Mouse (Mus musculus): ENCODE results near the gene Atp2c2. TPM values are rescaled to one million over a fixed set of nuclear protein-coding genes. Genes with fewer than 3 reads are reported as not detected.
A peak's percentile ranks its signal among the peaks of the same experiment; 100 is the strongest.

Atp2c2 gene
- polyA plus RNA-seq, 1 experiment from 2014 or later: 1.5 TPM

GRCm38 (mm10) chr8:119675457-119675856 is 24.4 kb upstream of the Atp2c2 start:
- H3K36me3 ChIP-seq: no peaks in the 10 kb centered on the region
- no peak overlapping the region for H3K27ac ChIP-seq
- whole genome bisulfite sequencing: 89% methylated on average over 5 of the region's 5 CpGs
- peaks cover 29% of the 10 kb centered on the region for H3K4me1 ChIP-seq
- no peaks in the 10 kb centered on the region for H3K9me3 ChIP-seq
- no peak overlapping the region for H3K4me3 ChIP-seq
- peaks cover 10% of the 10 kb centered on the region; the same call in 1 of the 2 replicates for H3K27me3 ChIP-seq (ENCODE audit: insufficient read depth, poor library complexity, severe bottlenecking)
- DNase-seq (ENCODE audit: low spot score): no peak

- Histone ChIP-seq H3K36me3 (no peaks in the 10 kb centered on the region), H3K27me3 (ENCODE audit: insufficient read depth, poor library complexity, severe bottlenecking) (peaks cover 15% of the 10 kb centered on the region; the same call in 1 of the 2 replicates), H3K4me1 (peaks cover 22% of the 10 kb centered on the region), H3K9me3 (no peaks in the 10 kb centered on the region), H3K27ac (no peak overlapping the region), H3K4me3 (no peak overlapping the region)
- 23% methylated on average over 8 of the region's 8 CpGs for WGBS
- DNase-seq (ENCODE audit: low spot score): peak; percentile 91
Measured at GRCm38 (mm10) chr8:119676389-119676788, 23.4 kb upstream of the Atp2c2 start.

DNA sequence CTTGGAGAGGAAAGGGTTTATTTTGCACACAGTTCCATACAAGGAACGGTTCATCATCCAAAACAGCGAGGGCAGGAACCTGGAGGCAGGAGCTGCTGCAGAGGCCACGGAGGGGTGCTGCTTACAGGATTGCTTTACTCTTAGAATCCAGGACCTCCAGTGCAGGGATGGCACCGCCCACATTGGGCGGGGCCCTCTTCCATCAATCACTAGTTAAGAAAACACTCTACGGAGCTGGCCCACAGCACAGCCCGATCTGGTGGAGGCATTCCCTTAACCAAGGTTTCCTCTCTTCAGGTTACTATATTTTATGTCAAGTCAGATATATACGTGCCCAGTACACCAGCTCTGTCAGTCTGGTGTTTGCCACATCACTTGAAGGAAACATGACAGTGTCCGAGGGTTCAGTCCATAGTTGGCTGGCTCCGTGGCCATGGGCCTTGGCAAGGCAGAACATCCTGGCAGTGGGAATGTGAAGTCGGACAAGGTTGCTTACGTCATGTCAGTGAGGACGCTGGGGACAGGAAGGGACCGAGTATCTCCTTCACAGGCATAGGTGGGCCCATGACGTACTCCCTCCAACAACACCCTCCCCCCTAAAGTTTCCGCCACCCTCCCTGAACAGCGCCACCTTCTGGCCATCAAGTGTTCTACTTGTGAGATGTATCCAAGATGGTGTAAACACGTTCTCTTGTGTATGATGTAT is 21.5 kb upstream of the Atp2c2 start:
- H3K4me3 ChIP-seq: peak overlapping the region; percentile 43
- no peaks in the 10 kb centered on the region for H3K36me3 ChIP-seq
- no peak overlapping the region for H3K27ac ChIP-seq
- peaks cover 22% of the 10 kb centered on the region for H3K27me3 ChIP-seq (ENCODE audit: insufficient read depth, poor library complexity, severe bottlenecking)
- 6% methylated on average over 18 of the region's 18 CpGs for WGBS
- peaks cover 13% of the 10 kb centered on the region for H3K4me1 ChIP-seq
- no peaks in the 10 kb centered on the region for H3K9me3 ChIP-seq
- no peak for DNase-seq (ENCODE audit: low spot score)

- WGBS: 56% methylated on average over 14 of the region's 14 CpGs
- peaks cover 13% of the 10 kb centered on the region for H3K4me1 ChIP-seq
- DNase-seq (ENCODE audit: low spot score): no peak
Measured at GRCm38 (mm10) chr8:119679184-119679583, 20.6 kb upstream of the Atp2c2 start.

DNA sequence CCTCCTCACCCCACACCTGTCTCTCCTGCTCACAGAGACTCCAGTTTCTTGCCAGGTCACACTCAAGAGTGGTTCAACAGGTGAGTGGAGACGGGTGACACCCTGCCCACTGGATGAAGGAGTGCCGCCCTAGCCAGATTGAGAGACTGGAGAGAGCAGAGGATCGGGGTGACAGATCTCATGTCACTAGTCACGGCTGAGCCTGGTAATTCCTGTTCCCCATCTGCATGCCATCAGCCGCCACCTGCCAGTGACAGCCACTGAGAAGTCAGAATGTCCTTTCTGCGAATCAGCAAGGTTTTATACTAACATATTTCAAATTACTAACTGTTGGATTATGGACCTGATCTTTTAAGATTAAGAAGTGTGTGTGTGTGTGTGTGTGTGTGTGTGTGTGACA is 9.2 kb upstream of the Atp2c2 start:
- Histone ChIP-seq H3K4me3 (no peak overlapping the region), H3K4me1 (peaks cover 53% of the 10 kb centered on the region), H3K27me3 (ENCODE audit: insufficient read depth, poor library complexity, severe bottlenecking) (peaks cover 21% of the 10 kb centered on the region; the same call in 1 of the 2 replicates), H3K36me3 (no peaks in the 10 kb centered on the region), H3K27ac (peak overlapping the region; percentile 67; the same call in 1 of the 2 replicates), H3K9me3 (no peaks in the 10 kb centered on the region)
- 43% methylated on average over 6 of the region's 6 CpGs for WGBS
- no peak for DNase-seq (ENCODE audit: low spot score)

More at GRCm38 (mm10) chr8:119679184-119679583, 20.6 kb upstream of the Atp2c2 start:
- Histone ChIP-seq H3K36me3 (no peaks in the 10 kb centered on the region), H3K9me3 (no peaks in the 10 kb centered on the region), H3K27me3 (ENCODE audit: insufficient read depth, poor library complexity, severe bottlenecking) (peaks cover 22% of the 10 kb centered on the region), H3K4me3 (no peak overlapping the region), H3K27ac (peak overlapping the region; percentile 13)

GRCm38 (mm10) chr8:119691989-119692388 is 7.8 kb upstream of the Atp2c2 start:
- Histone ChIP-seq H3K36me3 (no peaks in the 10 kb centered on the region), H3K27ac (no peak overlapping the region), H3K9me3 (no peaks in the 10 kb centered on the region), H3K4me3 (no peak overlapping the region), H3K4me1 (peaks cover 55% of the 10 kb centered on the region), H3K27me3 (ENCODE audit: insufficient read depth, poor library complexity, severe bottlenecking) (peaks cover 20% of the 10 kb centered on the region; the same call in 1 of the 2 replicates)
- no peak for DNase-seq (ENCODE audit: low spot score)
- WGBS: 80% methylated on average over 4 of the region's 4 CpGs

DNA sequence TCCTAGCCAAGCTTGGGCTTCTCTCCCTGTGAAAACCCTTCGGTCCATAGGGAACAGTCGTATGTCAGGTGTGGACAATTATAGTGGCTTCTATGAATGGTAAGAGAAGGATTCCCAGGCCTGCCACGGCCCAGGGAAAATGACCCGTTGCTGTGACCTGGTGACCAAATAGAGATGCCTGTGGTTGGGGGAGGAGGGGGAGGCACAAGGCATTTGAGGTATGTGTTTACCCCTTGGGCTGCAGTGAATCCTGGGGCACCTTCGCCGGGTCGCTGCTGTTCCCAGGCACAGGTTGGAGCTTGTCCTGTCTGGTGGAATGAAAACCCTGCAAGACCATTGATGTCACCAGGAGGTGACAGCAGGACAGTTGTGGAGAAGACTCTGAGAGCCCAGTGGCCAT is 5.1 kb upstream of the Atp2c2 start:
- H3K27ac ChIP-seq: peak overlapping the region; percentile 19; the same call in 1 of the 2 replicates
- no peak overlapping the region for H3K4me3 ChIP-seq
- no peaks in the 10 kb centered on the region for H3K36me3 ChIP-seq
- H3K9me3 ChIP-seq: no peaks in the 10 kb centered on the region
- DNase-seq (ENCODE audit: low spot score): no peak
- peaks cover 38% of the 10 kb centered on the region for H3K27me3 ChIP-seq (ENCODE audit: insufficient read depth, poor library complexity, severe bottlenecking)
- 71% methylated on average over 7 of the region's 7 CpGs for WGBS
- H3K4me1 ChIP-seq: peaks cover 67% of the 10 kb centered on the region

DNA sequence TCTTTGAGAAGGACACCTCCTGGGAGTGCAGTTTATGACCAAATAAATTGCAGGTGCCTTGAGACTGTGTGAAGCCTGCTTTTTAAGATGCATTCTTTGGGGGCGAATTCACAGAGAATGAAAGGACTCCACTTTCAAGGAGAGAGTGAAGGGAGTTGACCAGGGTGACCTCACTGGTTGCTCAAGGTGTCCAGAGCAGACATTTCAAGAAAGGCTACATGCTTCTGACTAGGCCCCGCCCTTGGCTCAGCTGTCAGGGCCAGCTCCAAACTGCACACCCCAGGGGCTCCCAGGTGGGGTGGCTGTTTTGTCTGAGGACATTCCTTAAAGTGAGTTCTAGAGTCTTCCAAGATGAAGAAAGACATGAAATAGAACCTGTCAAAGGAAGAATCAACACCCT is 2.6 kb upstream of the Atp2c2 start:
- Histone ChIP-seq H3K27me3 (ENCODE audit: insufficient read depth, poor library complexity, severe bottlenecking) (peaks cover 63% of the 10 kb centered on the region), H3K4me1 (peaks cover 58% of the 10 kb centered on the region)
- DNase-seq (ENCODE audit: low spot score): no peak

GRCm38 (mm10) chr8:119698960-119699359 is 849 bp upstream of the Atp2c2 start:
- H3K27ac ChIP-seq: no peak overlapping the region
- 4% methylated on average over 12 of the region's 12 CpGs for WGBS

More for the DNA sequence above, 2.6 kb upstream of the Atp2c2 start:
- no peak overlapping the region for H3K27ac ChIP-seq
- H3K36me3 ChIP-seq: no peaks in the 10 kb centered on the region
- H3K4me3 ChIP-seq: no peak overlapping the region
- 80% methylated on average over 2 of the region's 2 CpGs for WGBS
- no peaks in the 10 kb centered on the region for H3K9me3 ChIP-seq

DNA sequence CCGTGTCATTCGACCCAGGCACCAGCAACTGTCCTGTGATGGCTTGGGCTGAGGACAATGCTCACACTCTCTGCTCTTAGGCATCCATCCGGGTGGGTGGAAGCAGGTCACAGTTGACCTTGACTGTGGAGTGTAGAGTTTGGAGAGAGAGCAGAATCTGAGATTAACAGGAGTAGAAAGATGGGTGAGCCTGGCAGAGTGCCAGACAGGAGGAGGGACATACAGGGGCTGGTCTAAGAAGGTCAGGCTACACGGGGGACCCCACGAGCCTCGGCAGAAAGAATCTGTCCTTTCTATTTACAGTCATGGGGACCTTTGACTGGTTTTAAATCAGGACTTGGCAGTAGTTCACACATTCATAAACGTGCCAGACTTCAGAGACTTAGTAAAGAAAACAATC is 3.2 kb downstream of the Atp2c2 start:
- no peak for DNase-seq (ENCODE audit: low spot score)
- no peak overlapping the region for H3K4me3 ChIP-seq
- WGBS: 54% methylated on average over 7 of the region's 7 CpGs
- no peak overlapping the region for H3K27ac ChIP-seq
- peaks cover 63% of the 10 kb centered on the region for H3K27me3 ChIP-seq (ENCODE audit: insufficient read depth, poor library complexity, severe bottlenecking)
- no peaks in the 10 kb centered on the region for H3K9me3 ChIP-seq
- peaks cover 39% of the 10 kb centered on the region for H3K4me1 ChIP-seq
- H3K36me3 ChIP-seq: no peaks in the 10 kb centered on the region

More at GRCm38 (mm10) chr8:119698960-119699359, 849 bp upstream of the Atp2c2 start:
- no peak for DNase-seq (ENCODE audit: low spot score)
- H3K4me3 ChIP-seq: peak overlapping the region; percentile 50
- peaks cover 62% of the 10 kb centered on the region for H3K27me3 ChIP-seq (ENCODE audit: insufficient read depth, poor library complexity, severe bottlenecking)
- no peaks in the 10 kb centered on the region for H3K36me3 ChIP-seq
- peaks cover 55% of the 10 kb centered on the region for H3K4me1 ChIP-seq
- no peaks in the 10 kb centered on the region for H3K9me3 ChIP-seq

DNA sequence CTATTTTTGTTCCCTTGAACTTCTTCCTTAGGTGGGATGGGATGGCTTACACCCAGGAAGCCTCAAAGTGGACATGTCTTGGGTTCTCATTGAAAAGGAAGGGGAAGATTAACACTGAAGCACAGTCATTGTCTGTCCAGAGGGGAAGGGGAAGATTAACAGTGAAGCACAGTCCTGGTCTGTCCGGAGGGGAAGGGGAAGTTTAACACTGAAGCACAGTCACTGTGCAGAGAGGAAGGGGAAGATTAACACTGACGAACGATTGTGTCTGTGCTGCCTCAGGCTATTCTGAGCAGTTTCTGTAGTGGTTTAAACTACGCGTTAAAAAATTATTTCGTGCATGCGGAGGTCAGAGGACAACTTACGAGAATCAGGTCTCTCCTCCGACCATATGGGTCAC is 7.3 kb downstream of the Atp2c2 start:
- no peaks in the 10 kb centered on the region for H3K9me3 ChIP-seq
- peaks cover 30% of the 10 kb centered on the region for H3K27me3 ChIP-seq (ENCODE audit: insufficient read depth, poor library complexity, severe bottlenecking)
- H3K27ac ChIP-seq: no peak overlapping the region
- 89% methylated on average over 9 of the region's 9 CpGs for WGBS
- no peak for DNase-seq (ENCODE audit: low spot score)
- H3K4me3 ChIP-seq: no peak overlapping the region
- H3K4me1 ChIP-seq: peaks cover 29% of the 10 kb centered on the region
- H3K36me3 ChIP-seq: no peaks in the 10 kb centered on the region

GRCm38 (mm10) chr8:119708471-119708870 is 8.7 kb downstream of the Atp2c2 start:
- 78% methylated on average over 8 of the region's 8 CpGs for WGBS
- no peak overlapping the region for H3K27ac ChIP-seq
- H3K9me3 ChIP-seq: no peaks in the 10 kb centered on the region
- H3K4me1 ChIP-seq: peaks cover 26% of the 10 kb centered on the region
- no peaks in the 10 kb centered on the region for H3K36me3 ChIP-seq
- DNase-seq (ENCODE audit: low spot score): no peak
- no peak overlapping the region for H3K4me3 ChIP-seq
- peaks cover 28% of the 10 kb centered on the region for H3K27me3 ChIP-seq (ENCODE audit: insufficient read depth, poor library complexity, severe bottlenecking)

GRCm38 (mm10) chr8:119708878-119709702 is 9.3 kb downstream of the Atp2c2 start:
- no peak overlapping the region for H3K4me3 ChIP-seq
- H3K4me1 ChIP-seq: peaks cover 26% of the 10 kb centered on the region
- peaks cover 31% of the 10 kb centered on the region for H3K27me3 ChIP-seq (ENCODE audit: insufficient read depth, poor library complexity, severe bottlenecking)
- H3K9me3 ChIP-seq: no peaks in the 10 kb centered on the region
- H3K27ac ChIP-seq: peak overlapping the region; percentile 23
- no peaks in the 10 kb centered on the region for H3K36me3 ChIP-seq
- WGBS: 61% methylated on average over 14 of the region's 14 CpGs
- DNase-seq (ENCODE audit: low spot score): no peak
